Mouse (Mus musculus): ENCODE measurements around the gene 4933407L21Rik. TPM values are rescaled to one million over a fixed set of nuclear protein-coding genes. Genes with fewer than 3 reads are reported as not detected.

Gene 4933407L21Rik
- total RNA-seq, 4 experiments from 2014 or later, result 4.3 to 5.3 (median 4.5) TPM

GRCm38 (mm10) chr1:85915890-85916289, 12.4 kb upstream of the 4933407L21Rik start:
- DNase-seq (ENCODE audit: low spot score in 2 of 2), result no peak

- DNase-seq (ENCODE audit: low spot score in 2 of 2), result peak; percentile 68 to 75
These were observed 11.3 kb upstream of the 4933407L21Rik start for GRCm38 (mm10) chr1:85916830-85917450.

- no peak for DNase-seq (ENCODE audit: low spot score in 2 of 2)
These were observed 8.7 kb upstream of the 4933407L21Rik start for GRCm38 (mm10) chr1:85919621-85920020.

GRCm38 (mm10) chr1:85921725-85922124, 6.6 kb upstream of the 4933407L21Rik start:
- DNase-seq (ENCODE audit: low spot score in 2 of 2), result peak; percentile 61 to 73

GRCm38 (mm10) chr1:85922127-85922864, 6.0 kb upstream of the 4933407L21Rik start:
- DNase-seq (ENCODE audit: low spot score in 2 of 2), result no peak

- DNase-seq (ENCODE audit: low spot score in 2 of 2), result no peak
These were observed 5.4 kb upstream of the 4933407L21Rik start for GRCm38 (mm10) chr1:85922865-85923211.

- DNase-seq (ENCODE audit: low spot score in 2 of 2), result no peak
These were observed 3.1 kb upstream of the 4933407L21Rik start for GRCm38 (mm10) chr1:85925183-85925582.

GRCm38 (mm10) chr1:85928688-85929065, 394 bp downstream of the 4933407L21Rik start:
- no peak for DNase-seq (ENCODE audit: low spot score in 2 of 2)

- no peak for DNase-seq (ENCODE audit: low spot score in 2 of 2)
These were observed 1.1 kb downstream of the 4933407L21Rik start for GRCm38 (mm10) chr1:85929406-85929805.

GRCm38 (mm10) chr1:85931170-85931569, 2.9 kb downstream of the 4933407L21Rik start:
- DNase-seq (ENCODE audit: low spot score in 2 of 2), result peak; percentile 61 to 65

GRCm38 (mm10) chr1:85933226-85933625, 4.9 kb downstream of the 4933407L21Rik start:
- DNase-seq (ENCODE audit: low spot score in 2 of 2), result no peak

- DNase-seq (ENCODE audit: low spot score in 2 of 2), result no peak
These were observed 5.6 kb downstream of the 4933407L21Rik start for GRCm38 (mm10) chr1:85933631-85934465.

GRCm38 (mm10) chr1:85934560-85934959, 6.3 kb downstream of the 4933407L21Rik start:
- DNase-seq (ENCODE audit: low spot score in 2 of 2), result no peak

GRCm38 (mm10) chr1:85935148-85935852, 7.0 kb downstream of the 4933407L21Rik start:
- DNase-seq (ENCODE audit: low spot score in 2 of 2), result peak in 1 of 2 experiments; percentile 66

GRCm38 (mm10) chr1:85936265-85936664, 8.0 kb downstream of the 4933407L21Rik start:
- no peak for DNase-seq (ENCODE audit: low spot score in 2 of 2)

- no peak for DNase-seq (ENCODE audit: low spot score in 2 of 2)
These were observed 9.0 kb downstream of the 4933407L21Rik start for GRCm38 (mm10) chr1:85937323-85937722.

GRCm38 (mm10) chr1:85942318-85942717, 14.0 kb downstream of the 4933407L21Rik start:
- no peak for DNase-seq (ENCODE audit: low spot score in 2 of 2)

- DNase-seq (ENCODE audit: low spot score in 2 of 2), result no peak
These were observed 20.9 kb downstream of the 4933407L21Rik start for GRCm38 (mm10) chr1:85949085-85949684.

GRCm38 (mm10) chr1:85955150-85955549, 26.9 kb downstream of the 4933407L21Rik start:
- no peak for DNase-seq (ENCODE audit: low spot score in 2 of 2)

- DNase-seq (ENCODE audit: low spot score in 2 of 2), result no peak
These were observed 29.0 kb downstream of the 4933407L21Rik start for GRCm38 (mm10) chr1:85957290-85957689.

Data from layer of hippocampus, adult 8-10 months (tissue).